Mouse (Mus musculus) urinary bladder, postnatal 14 days (tissue): ENCODE measurements around the gene Stil.

Source experiments
- DNase-seq: peaks from one replicate; pipeline ENCODE4 v3.0.0; 2021; ENCODE audit warnings: low spot score

Gene Stil

DNA sequence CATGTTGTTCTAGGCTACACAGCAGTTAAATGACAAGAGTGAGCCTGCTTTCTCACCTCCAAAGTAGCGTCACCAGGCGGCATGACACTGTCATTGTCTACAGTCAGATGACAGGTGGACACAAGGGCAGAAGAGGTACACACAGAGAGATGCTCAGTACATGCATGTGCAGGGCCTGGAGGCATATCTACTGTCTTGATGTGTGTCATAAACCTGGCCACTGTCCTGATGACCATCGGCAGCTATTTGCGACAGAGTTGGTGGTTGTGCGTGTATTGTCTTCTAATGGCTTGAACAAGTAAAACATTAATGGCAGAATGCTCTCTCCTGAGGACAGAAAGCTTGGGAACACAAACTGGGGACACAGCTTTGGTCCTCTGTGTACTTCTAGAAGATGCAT lies 51.3 kb downstream of the Stil start:
- no peak for DNase-seq

- peak; percentile 58 for DNase-seq
Observed at GRCm38 (mm10) chr4:115052343-115053005, 52.5 kb downstream of the Stil start.

DNA sequence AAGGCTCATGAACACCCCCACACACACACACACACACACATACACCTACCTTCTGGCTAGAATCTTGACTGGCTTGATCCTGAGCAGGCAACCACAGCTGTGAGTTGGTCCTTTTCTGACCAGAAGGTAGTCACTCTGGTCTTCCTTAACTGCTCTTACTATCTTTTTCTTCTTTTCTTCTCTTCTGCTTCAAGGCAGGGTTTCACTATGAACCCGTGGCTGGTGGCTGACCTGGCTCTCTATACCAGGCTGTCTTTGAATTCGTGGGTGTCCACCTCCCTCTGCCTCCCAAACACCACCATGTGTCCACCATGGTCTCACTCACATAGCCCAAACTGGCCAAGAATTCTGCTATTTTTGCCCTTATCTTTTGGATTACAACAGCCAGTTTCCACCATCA lies 55.1 kb downstream of the Stil start:
- DNase-seq = no peak

GRCm38 (mm10) chr4:115055691-115056090 lies 55.7 kb downstream of the Stil start:
- DNase-seq = no peak

- no peak for DNase-seq
Observed at GRCm38 (mm10) chr4:115056371-115056920, 56.5 kb downstream of the Stil start, which contains the start of gene Tal1. Tal1 (plus strand) TSS chr4:115056426.

- DNase-seq = peak; percentile 22
Observed at GRCm38 (mm10) chr4:115056921-115057673, 57.1 kb downstream of the Stil start.

DNA sequence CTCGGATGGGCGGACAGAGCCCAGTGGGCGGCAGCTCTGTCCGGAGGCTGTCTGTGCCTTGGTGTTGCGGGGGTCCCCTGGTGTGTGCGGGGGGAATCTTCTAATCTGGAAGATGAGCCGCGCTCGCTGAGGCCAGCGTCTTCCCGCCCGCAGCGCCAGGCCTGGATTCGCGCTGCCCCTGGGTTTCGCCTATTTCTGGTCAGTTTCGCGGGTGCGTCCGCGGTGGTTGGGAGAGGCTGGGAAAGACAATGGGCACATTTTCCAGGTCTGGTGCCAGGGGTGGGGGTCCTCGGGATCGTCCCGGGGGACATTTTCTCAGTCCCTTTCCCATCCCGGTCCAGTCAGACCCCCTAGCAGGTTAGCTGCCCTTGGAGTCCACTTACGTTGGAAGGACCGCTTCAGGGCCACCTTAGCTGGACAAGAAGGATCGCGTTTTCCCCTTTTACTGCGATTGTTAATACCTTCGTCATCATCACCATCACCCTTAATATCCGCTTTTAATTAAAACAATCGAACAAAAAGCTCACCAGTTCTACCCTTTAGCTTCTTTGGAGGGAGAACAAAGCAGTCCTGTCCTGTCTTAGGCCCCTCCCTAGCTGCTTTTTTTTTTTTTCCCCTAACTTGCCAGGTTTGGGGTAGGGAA lies 57.8 kb downstream of the Stil start:
- DNase-seq = no peak

GRCm38 (mm10) chr4:115058317-115058761 lies 58.4 kb downstream of the Stil start:
- DNase-seq = no peak

GRCm38 (mm10) chr4:115058871-115059590 lies 59.1 kb downstream of the Stil start:
- DNase-seq = no peak

DNA sequence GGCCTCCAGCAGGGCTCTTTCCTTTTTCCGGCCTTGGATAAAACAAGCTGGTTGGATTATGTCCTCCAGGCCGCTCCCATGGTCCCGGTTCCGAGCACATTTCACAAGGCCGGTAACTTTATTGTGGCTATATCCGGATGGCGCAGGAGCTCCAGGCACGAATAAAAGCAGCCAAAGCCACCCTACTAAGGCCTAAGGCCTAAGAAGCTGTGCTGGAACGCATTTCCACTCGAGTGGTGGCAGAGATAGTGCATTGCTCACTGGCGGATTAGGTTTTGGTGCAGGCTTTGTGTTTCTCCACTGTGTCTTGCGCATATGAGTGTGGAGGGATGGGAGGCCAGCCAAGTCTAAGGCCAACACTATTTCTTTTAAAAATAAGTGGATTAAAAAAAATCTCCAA lies 59.9 kb downstream of the Stil start:
- DNase-seq = no peak

GRCm38 (mm10) chr4:115060753-115061152 lies 60.8 kb downstream of the Stil start:
- no peak for DNase-seq

DNA sequence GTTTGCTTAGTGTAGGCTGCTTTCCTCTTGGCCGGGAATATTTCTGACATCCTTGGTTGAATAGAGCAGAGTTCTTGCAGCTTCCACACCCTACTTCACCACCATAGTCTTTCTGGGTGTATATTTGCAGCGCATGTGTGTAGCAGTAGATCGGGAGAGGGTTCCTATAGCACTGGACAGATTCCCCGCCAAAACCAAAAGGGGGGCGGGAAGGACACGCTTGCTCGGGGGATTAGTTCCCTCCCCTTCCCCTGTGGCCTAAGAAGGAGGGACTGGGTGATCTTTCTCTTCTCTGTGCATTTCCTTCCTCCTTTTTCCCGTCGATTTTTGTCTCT lies 62.5 kb downstream of the Stil start:
- DNase-seq = no peak

GRCm38 (mm10) chr4:115062875-115063517 lies 63.0 kb downstream of the Stil start:
- DNase-seq = no peak

- DNase-seq = no peak
Observed at GRCm38 (mm10) chr4:115063518-115064239, 63.7 kb downstream of the Stil start.

DNA sequence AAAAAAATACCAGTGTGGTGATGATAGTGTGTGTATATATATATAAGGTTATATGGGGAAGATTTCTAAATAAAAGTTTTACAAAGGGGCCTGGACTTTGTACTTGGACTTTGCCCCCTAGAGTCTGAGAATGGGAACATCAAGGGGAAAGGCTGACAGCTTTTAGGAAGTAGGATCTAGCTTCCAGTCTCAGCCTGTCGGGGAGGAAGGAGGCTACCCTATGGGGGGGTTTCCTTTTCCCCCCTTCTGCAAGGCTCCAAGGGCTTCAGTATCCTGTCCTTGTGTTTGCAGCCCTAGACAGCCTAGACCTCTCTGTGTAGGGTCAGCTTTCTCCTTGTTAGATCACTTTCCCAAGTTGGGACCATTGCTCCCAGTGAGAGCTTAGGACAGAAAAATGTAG lies 71.7 kb downstream of the Stil start:
- no peak for DNase-seq

- DNase-seq = no peak
Observed at GRCm38 (mm10) chr4:115074789-115075188, 74.8 kb downstream of the Stil start.

- no peak for DNase-seq
Observed at GRCm38 (mm10) chr4:115075204-115075915, 75.4 kb downstream of the Stil start.

DNA sequence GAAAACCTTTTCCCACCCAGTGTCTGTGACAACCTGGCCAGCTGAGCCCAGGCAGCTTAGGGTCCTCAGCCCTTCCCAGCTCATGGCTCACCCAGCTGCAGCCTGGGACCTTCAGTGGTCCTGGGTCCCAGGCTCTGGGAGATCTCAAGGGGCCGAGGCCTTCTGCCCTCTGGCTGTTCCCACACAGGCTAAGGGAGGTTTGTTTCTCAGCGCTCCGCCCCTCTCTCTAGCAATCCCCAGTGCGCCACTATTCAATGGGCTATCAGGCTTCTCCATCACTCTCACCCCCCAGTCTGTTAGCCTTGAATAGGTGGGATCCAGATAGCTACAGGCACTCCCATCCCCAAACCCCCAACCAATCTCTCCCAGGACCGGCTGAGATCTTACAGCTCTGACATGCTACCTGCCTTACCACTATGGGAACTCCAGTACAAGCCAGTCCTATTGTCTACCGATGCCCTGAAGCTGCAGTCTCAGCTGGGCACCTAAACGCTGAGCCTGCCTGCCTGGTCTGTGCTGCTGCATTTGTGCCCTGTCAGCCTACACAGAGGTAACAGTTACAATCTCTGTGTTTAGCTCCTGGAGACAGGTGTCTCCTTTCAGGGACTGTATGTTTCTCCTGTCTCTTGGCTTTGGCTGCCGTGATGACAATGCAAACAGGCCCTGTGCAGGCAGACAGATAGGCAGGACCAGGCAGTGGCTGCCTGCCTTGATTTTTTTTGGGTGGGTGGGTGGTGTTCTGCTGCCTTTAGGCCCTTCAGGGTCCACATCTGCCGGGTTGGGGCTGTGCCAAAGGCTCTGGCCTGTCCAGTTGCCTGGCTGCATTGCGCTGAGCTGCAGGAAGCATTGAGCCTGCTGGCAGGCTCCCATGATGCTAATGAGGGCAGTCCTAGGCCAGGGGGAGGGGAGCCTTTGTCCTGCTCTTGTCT lies 79.2 kb downstream of the Stil start:
- DNase-seq = peak; percentile 25

DNA sequence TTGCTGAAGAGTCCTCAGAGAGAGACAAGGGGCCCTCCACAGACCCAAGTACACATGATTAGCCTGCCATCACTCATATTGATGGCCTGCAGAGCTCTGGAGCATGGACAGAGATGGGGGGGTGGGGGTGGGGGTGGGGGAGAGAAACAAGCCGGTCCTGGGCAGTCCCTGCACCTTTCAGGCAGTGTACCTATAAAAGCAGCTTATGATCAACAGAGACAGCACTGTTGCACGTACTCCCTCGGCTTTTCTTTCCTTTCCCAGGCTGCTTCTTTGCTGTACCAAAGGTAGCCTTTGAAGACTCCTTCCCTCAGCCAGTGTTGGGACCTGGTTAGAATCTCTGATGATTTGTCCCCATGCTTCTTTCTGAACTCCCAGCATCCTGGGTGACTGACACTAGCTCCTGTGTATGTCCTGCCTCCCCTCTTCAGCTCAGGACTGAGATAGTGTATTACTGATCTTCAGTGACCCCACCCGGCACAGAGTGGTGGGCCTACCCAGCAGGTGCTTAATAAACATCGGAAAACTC lies 79.9 kb downstream of the Stil start:
- no peak for DNase-seq
